Mouse (Mus musculus) liver, embryonic 12.5 days (tissue): Measurements from ENCODE around the gene Tcaf1. TPM values are rescaled to one million over a fixed set of nuclear protein-coding genes. Genes with fewer than 3 reads are reported as not detected.

Source experiments
- ATAC-seq: fragments of 200-750 bp; cut with Nextera tagmentation; 2 replicates; pipeline ENCODE4 v1.8.0; 2017; ENCODE audit warnings: moderate number of reproducible peaks, mild to moderate bottlenecking, moderate library complexity
- H3K27ac ChIP-seq: fragments of 300-500 bp; sonication (generic); 2 replicates; pipeline ENCODE4 v1.5.1; 2016; ENCODE audit warnings: mild to moderate bottlenecking
- H3K27me3 ChIP-seq: fragments of 300-500 bp; sonication (generic); replicated peaks from 2 replicates; pipeline ENCODE4 v1.6.1; 2016; ENCODE audit warnings: mild to moderate bottlenecking, moderate library complexity
- H3K36me3 ChIP-seq: fragments of 300-500 bp; sonication (generic); 2 replicates; pipeline ENCODE4 v1.6.1; 2016; ENCODE audit warnings: mild to moderate bottlenecking, moderate library complexity
- H3K4me1 ChIP-seq: fragments of 300-500 bp; sonication (generic); 2 replicates; pipeline ENCODE4 v1.6.1; 2016
- H3K4me2 ChIP-seq: fragments of 300-500 bp; sonication (generic); 2 replicates; pipeline ENCODE4 v1.6.1; 2016; ENCODE audit warnings: mild to moderate bottlenecking, moderate library complexity
- H3K4me3 ChIP-seq: fragments of 300-500 bp; sonication (generic); 2 replicates; pipeline ENCODE4 v1.5.1; 2016; ENCODE audit warnings: mild to moderate bottlenecking, moderate library complexity
- H3K9ac ChIP-seq: fragments of 300-500 bp; sonication (generic); 2 replicates; pipeline ENCODE4 v1.6.1; 2016; ENCODE audit warnings: mild to moderate bottlenecking, moderate library complexity
- H3K9me3 ChIP-seq: fragments of 300-500 bp; sonication (generic); replicated peaks from 2 replicates; pipeline ENCODE4 v1.6.1; 2016; ENCODE audit warnings: mild to moderate bottlenecking, moderate library complexity
- WGBS: fragments of 180-500 bp; shearing (Covaris S2); methylation state at CpG from one replicate; pipeline ENCODE4 v1.1.7; 2016; ENCODE audit not compliant: insufficient replicate concordance; 5-methylcytosine and 5-hydroxymethylcytosine counted together
- polyA plus RNA-seq: library from polyadenylated mRNA; unstranded; fragments of >200 nt; fragmentation: Nextera tagmentation; extraction: Ambion mirVana; gene quantifications from 2 replicates; pipeline ENCODE4 v1.2.1, GENCODE M21; 2016

Tcaf1 gene
- polyA plus RNA-seq, 1 experiment from 2014 or later: 10.2 TPM

DNA sequence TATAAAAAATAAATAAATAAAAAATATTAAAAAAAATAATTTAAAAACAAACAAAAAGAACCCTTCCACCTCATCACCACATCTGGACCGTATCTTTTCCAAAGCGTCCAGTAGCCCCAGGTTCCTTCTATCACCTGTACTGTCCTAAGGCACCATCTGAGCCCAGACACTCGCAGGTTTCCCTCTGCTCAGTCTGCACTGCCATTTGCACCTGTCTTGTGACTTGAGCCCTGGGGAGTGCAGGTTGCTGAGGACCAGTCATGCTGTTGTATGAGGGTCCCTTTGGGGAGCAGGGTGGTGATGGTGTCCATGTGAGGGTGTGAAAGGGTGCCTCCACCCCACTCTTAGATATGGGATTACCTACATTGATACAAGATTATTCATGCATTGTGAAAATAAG is 33.9 kb downstream of the Tcaf1 start:
- WGBS: 74% methylated on average over 3 of the region's 3 CpGs
- Histone ChIP-seq H3K36me3 (peaks cover 14% of the 10 kb centered on the region), H3K4me3 (no peak overlapping the region), H3K9me3 (no peaks in the 10 kb centered on the region), H3K9ac (no peak overlapping the region), H3K27ac (no peak overlapping the region), H3K4me1 (no peaks in the 10 kb centered on the region), H3K4me2 (no peak overlapping the region), H3K27me3 (no peaks in the 10 kb centered on the region)
- no peak for ATAC-seq

- no peaks in the 10 kb centered on the region for H3K9me3 ChIP-seq
- H3K4me3 ChIP-seq: no peak overlapping the region
- H3K4me2 ChIP-seq: no peak overlapping the region
- no peaks in the 10 kb centered on the region for H3K27me3 ChIP-seq
- no peak overlapping the region for H3K27ac ChIP-seq
- peaks cover 14% of the 10 kb centered on the region for H3K36me3 ChIP-seq
- no peak overlapping the region for H3K9ac ChIP-seq
- no peak for ATAC-seq
- H3K4me1 ChIP-seq: no peaks in the 10 kb centered on the region
- 53% methylated on average over 1 of the region's 1 CpGs for WGBS
These were observed 38.1 kb downstream of the Tcaf1 start for GRCm38 (mm10) chr6:42671767-42672166.

DNA sequence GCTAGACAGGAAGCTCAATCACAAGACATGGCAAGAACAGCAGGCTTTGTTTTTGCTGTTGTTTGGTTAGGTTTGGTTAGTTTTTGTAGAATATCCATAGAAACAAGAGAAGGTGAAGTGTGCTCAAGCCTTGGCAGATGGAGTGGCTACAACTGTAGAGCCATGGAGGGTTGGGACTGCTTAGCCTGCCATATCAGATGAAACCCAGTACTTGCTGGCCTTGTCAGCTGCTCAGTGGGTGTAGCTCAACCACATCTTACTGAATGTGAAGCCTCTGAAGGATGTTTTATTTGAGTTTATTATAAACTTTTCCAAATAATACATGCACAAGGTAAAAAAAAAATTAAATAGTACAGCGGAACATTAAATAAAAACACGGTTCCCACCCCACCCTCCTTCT is 42.2 kb downstream of the Tcaf1 start:
- no peak overlapping the region for H3K27ac ChIP-seq
- no peak overlapping the region for H3K9ac ChIP-seq
- H3K4me1 ChIP-seq: no peaks in the 10 kb centered on the region
- no peaks in the 10 kb centered on the region for H3K9me3 ChIP-seq
- no peak overlapping the region for H3K4me2 ChIP-seq
- H3K4me3 ChIP-seq: no peak overlapping the region
- H3K27me3 ChIP-seq: no peaks in the 10 kb centered on the region
- no peak for ATAC-seq
- WGBS: 71% methylated on average over 2 of the region's 2 CpGs
- no peaks in the 10 kb centered on the region for H3K36me3 ChIP-seq

DNA sequence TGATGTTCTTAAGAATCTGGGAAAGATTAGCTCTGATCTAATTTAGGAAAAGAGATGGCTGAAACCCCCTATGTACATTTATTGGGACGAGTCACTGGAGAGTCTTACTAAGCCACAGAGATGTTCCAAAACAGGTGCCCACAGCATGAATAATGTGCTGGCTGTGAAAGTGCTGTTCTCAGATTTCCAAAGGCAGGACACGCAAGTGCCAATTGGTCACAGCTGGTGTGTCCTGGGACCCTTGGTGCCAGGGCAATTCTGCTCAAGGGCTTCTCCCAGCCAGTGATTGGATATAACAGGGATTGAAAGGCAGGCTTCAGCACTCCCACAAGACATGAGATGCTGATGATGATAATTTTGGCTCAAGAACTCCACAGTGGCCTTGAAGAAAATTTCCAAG is 48.1 kb downstream of the Tcaf1 start:
- Histone ChIP-seq H3K4me3 (no peak overlapping the region), H3K4me1 (no peaks in the 10 kb centered on the region), H3K4me2 (no peak overlapping the region), H3K27me3 (no peaks in the 10 kb centered on the region), H3K36me3 (no peaks in the 10 kb centered on the region), H3K27ac (no peak overlapping the region), H3K9ac (no peak overlapping the region), H3K9me3 (no peaks in the 10 kb centered on the region)
- ATAC-seq: no peak
- 37% methylated on average over 2 of the region's 2 CpGs for WGBS

DNA sequence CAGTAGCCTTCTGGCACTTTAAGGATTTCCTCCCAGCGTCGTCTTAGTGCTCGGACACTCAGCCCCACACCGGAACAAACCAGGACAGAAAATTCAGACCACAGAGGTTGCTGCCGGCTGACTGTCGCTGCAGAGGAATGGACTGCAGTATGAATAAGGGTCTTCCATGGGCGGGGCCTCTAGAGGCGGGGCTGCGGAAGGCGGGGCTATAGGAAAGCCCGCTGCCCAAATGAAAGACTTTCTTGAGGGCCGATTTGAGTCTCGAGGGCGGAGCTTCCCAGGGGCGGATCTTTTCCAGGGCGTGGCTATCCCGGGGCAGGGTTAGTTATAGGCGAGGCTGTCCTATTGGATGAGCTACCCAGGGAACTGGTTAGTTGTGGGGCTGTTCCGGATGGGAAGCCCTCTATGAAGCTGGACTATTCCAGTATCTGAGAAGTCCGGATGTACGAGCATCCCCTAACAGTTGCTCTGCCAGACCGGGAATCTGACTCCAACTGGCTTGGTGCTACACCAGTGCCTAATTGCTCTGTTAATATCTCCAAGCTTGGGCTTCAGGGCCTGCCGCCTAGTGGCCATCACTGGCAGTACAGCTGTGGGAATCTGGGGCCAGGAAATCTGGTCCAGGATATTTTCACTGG is 64.9 kb downstream of the Tcaf1 start, which contains the start of gene Tcaf2:
Tcaf2 (minus strand) TSS at position 343 of the 638 bp plus-strand sequence.
- H3K4me2 ChIP-seq: peak within 1 kb of the TSS; percentile 65
- peak within 1 kb of the TSS; percentile 42 for H3K4me3 ChIP-seq
- under 1% methylated on average over 23 of the region's 23 CpGs for WGBS
- ATAC-seq: peak; percentile 93
- H3K27ac ChIP-seq: no peak within 1 kb of the TSS
- H3K4me1 ChIP-seq: peaks cover 8% of the 10 kb centered on the region; the same call in 1 of the 2 replicates
- H3K9me3 ChIP-seq: no peaks in the 10 kb centered on the region
- no peaks in the 10 kb centered on the region for H3K27me3 ChIP-seq
- H3K36me3 ChIP-seq: no peaks in the 10 kb centered on the region
- no peak within 1 kb of the TSS for H3K9ac ChIP-seq

- WGBS: 49% methylated on average over 5 of the region's 5 CpGs
- Histone ChIP-seq H3K9me3 (no peaks in the 10 kb centered on the region), H3K4me2 (no peak overlapping the region), H3K4me3 (no peak overlapping the region), H3K27me3 (no peaks in the 10 kb centered on the region), H3K36me3 (no peaks in the 10 kb centered on the region), H3K27ac (no peak overlapping the region), H3K9ac (no peak overlapping the region), H3K4me1 (no peaks in the 10 kb centered on the region)
- ATAC-seq: no peak
These were observed 75.5 kb downstream of the Tcaf1 start for GRCm38 (mm10) chr6:42634393-42634792.

- Histone ChIP-seq H3K4me3 (no peak overlapping the region), H3K36me3 (no peaks in the 10 kb centered on the region), H3K4me2 (no peak overlapping the region), H3K4me1 (no peaks in the 10 kb centered on the region), H3K9me3 (no peaks in the 10 kb centered on the region), H3K27me3 (no peaks in the 10 kb centered on the region), H3K27ac (no peak overlapping the region), H3K9ac (no peak overlapping the region)
- ATAC-seq: no peak
- WGBS: 60% methylated on average over 4 of the region's 4 CpGs
These were observed 78.5 kb downstream of the Tcaf1 start for GRCm38 (mm10) chr6:42631395-42631794.

Other genes starting within 250 kb of the Tcaf1 start
- not detected in 2 replicates for gene Olfr458, start 244.9 kb downstream of the Tcaf1 start, polyA plus RNA-seq
- not detected in 2 replicates for gene Olfr457, start 233.8 kb downstream of the Tcaf1 start, polyA plus RNA-seq
- not detected in 2 replicates for gene Olfr456, start 222.9 kb downstream of the Tcaf1 start, polyA plus RNA-seq
- not detected in 2 replicates for gene Olfr455, start 162.5 kb downstream of the Tcaf1 start, polyA plus RNA-seq
- not detected in 2 replicates for gene Tcaf3, start 112.4 kb downstream of the Tcaf1 start, polyA plus RNA-seq
- 0.46 and 0.53 TPM in 2 replicates for gene Tcaf2, start 64.8 kb downstream of the Tcaf1 start, polyA plus RNA-seq
- not detected in 2 replicates for gene Olfr453, start 29.3 kb upstream of the Tcaf1 start, polyA plus RNA-seq
- not detected in 2 replicates for gene Olfr38, start 46.3 kb upstream of the Tcaf1 start, polyA plus RNA-seq
- not detected in 2 replicates for gene Olfr452, start 75.0 kb upstream of the Tcaf1 start, polyA plus RNA-seq
- gene Olfr450, start 101.9 kb upstream of the Tcaf1 start, polyA plus RNA-seq: not detected in 2 replicates
- gene Olfr449, start 124.3 kb upstream of the Tcaf1 start, polyA plus RNA-seq: not detected in 2 replicates
- gene Olfr448, start 180.4 kb upstream of the Tcaf1 start, polyA plus RNA-seq: not detected in 2 replicates
- gene Olfr447, start 198.8 kb upstream of the Tcaf1 start, polyA plus RNA-seq: not detected in 2 replicates
- gene Olfr446, start 211.3 kb upstream of the Tcaf1 start, polyA plus RNA-seq: not detected in 2 replicates
- gene Olfr444, start 239.0 kb upstream of the Tcaf1 start, polyA plus RNA-seq: not detected in 2 replicates